Mouse (Mus musculus): ENCODE data around the gene Wdr74. TPM values are rescaled to one million over a fixed set of nuclear protein-coding genes. Genes with fewer than 3 reads are reported as not detected.

The Wdr74 gene
- total and polyA plus RNA-seq, 3 experiments = 208 to 803 (median 208) TPM

DNA sequence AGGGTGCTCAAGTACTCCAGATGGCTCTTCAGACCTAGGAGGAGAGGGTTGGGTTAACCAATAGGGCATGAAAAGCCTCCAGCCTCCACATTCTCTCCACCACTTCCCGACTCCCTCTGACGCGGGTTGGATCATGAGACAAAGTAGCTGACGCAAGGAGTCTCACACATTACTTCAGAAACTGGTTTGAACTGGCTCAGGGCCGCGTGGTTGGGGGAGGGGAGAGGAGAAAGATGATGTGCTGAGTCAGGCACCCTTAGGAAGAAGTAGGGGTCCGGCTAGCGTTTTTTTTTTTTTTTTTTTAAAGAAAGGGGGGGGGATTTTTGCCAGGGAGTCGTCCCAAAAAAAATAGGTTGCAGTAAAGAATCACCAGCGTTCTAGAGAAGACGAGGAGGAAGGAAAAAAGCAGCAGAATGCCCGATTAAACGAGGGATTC, 22.7 kb upstream of the Wdr74 start (continued):
- TF ChIP-seq JUND (IDR thresholded peaks at IDR 0.05; ENCODE audit: low read depth, low read length) = no peak
- TF ChIP-seq ELF1 (IDR thresholded peaks at IDR 0.05; ENCODE audit: low read depth, low read length) = peak; percentile 64
- peak; percentile 89 for TF ChIP-seq ETS1 (IDR thresholded peaks at IDR 0.05; ENCODE audit: low read depth, low read length)
- TF ChIP-seq MXI1 (IDR thresholded peaks at IDR 0.05; ENCODE audit: low read depth, low read length) = peak; percentile 91
- TF ChIP-seq MAFK (IDR thresholded peaks at IDR 0.05; ENCODE audit: borderline replicate concordance, low read depth, low read length) = peak; percentile 93
- 0 out of 2 replicates have a peak, but pooled peaks have one; percentile 46 for TF ChIP-seq POLR2AphosphoS2 (IDR thresholded peaks at IDR 0.05; ENCODE audit: low read length)
- peak; percentile 75 for TF ChIP-seq HCFC1 (IDR thresholded peaks at IDR 0.05; ENCODE audit: low read depth, low read length)
- 0 out of 2 replicates have a peak, but pooled peaks have one; percentile 32 for TF ChIP-seq CHD1 (IDR thresholded peaks at IDR 0.05; ENCODE audit: low read depth, low read length)
- TF ChIP-seq NRF1 (IDR thresholded peaks at IDR 0.05; ENCODE audit: insufficient read depth, low read depth, low read length, poor library complexity, severe bottlenecking) = no peak
- TF ChIP-seq ZKSCAN1 (IDR thresholded peaks at IDR 0.05; ENCODE audit: low read depth, low read length) = no peak; the same call in 1 of the 2 replicates
- peak in 1 of 2 experiments; percentile 73; a peak in 2 of 4 replicates for TF ChIP-seq EP300 (IDR thresholded peaks at IDR 0.05; ENCODE audit: low read depth in 1 of 2, low read length in 2 of 2)

DNA sequence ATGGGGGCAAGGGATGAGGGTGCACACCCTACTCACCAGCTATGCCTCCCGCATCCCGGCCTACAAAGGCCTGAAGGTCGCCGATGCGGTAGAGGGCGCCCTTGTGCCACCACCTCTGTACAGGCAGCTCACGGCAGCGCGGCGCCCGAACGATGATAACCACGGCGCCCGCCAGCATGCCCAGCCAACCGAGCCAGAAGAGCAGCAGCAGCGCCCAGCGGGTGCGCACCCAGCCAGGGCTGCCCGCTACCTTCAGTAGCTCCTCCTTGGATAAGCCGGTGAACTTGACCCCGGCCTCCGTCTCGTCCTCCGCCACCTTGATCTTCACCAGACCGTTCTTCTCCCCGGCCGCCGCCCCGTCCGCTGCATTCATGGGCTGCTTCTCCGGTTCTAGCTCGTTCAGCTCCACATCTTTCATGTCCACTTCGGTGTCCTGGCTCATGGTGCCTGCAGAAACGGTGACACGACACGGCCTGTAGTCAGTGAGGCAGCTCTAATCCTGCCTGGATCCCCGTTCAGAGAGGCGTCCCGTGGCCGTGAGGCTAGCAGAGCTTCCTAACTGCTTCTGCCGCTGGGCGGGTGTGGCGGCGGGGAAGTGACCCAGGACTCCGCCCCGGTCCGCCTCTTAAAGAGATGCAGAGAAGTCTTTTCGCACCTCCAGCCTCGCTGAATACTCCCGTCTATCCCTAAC, 22.2 kb upstream of the Wdr74 start:
- H3K79me2 ChIP-seq (ENCODE audit: control insufficient read depth, insufficient read depth, low read length, poor library complexity) = peaks cover 34% of the 10 kb centered on the region
- peak overlapping the region; percentile 90 for H3K9ac ChIP-seq (ENCODE audit: control insufficient read depth, low read depth, low read length, poor library complexity, severe bottlenecking)
- peak overlapping the region; percentile 91 for H3K27ac ChIP-seq (ENCODE audit: control insufficient read depth, low read depth, low read length)
- peaks cover 15 to 32% of the 10 kb centered on the region in 2 experiments for H3K36me3 ChIP-seq (ENCODE audit: control insufficient read depth in 1 of 2, insufficient read depth in 2 of 2, low read length in 2 of 2)
- H3K27me3 ChIP-seq (ENCODE audit: control insufficient read depth in 1 of 2, insufficient read depth in 2 of 2, low read length in 2 of 2) = no peaks in the 10 kb centered on the region
- H3K4me1 ChIP-seq (ENCODE audit: control insufficient read depth in 1 of 2, insufficient read depth in 2 of 2, low read length in 2 of 2) = peaks cover 5 to 31% of the 10 kb centered on the region in 2 experiments; a peak in 3 of 4 replicates
- no peaks in the 10 kb centered on the region for H3K9me3 ChIP-seq (replicated peaks; ENCODE audit: insufficient read depth, low read length)
- DNase-seq (ENCODE audit: low read depth, low spot score) = peak; percentile 95
- peak overlapping the region; percentile 82 to 88 for H3K4me3 ChIP-seq (ENCODE audit: control insufficient read depth in 1 of 2, insufficient read depth in 1 of 2, low read depth in 2 of 2, low read length in 2 of 2)
- TF ChIP-seq NELFE (IDR thresholded peaks at IDR 0.05; ENCODE audit: low read depth, low read length) = peak; percentile 97
- TF ChIP-seq RAD21 (IDR thresholded peaks at IDR 0.05; ENCODE audit: low read depth, low read length) = no peak; the same call in 1 of the 2 replicates
- TF ChIP-seq BHLHE40 (IDR thresholded peaks at IDR 0.05; ENCODE audit: borderline replicate concordance, low read depth, low read length) = no peak
- TF ChIP-seq UBTF (IDR thresholded peaks at IDR 0.05; ENCODE audit: borderline replicate concordance, insufficient read depth, low read depth, low read length) = 0 out of 2 replicates have a peak, but pooled peaks have one; percentile 73
- TF ChIP-seq POLR2AphosphoS5 (IDR thresholded peaks at IDR 0.05; ENCODE audit: borderline replicate concordance, low read depth, low read length) = peak; percentile 79
- peak; percentile 92 for TF ChIP-seq TBP (IDR thresholded peaks at IDR 0.05; ENCODE audit: low read depth, low read length)
- TF ChIP-seq KAT2A (conservative IDR thresholded peaks at IDR 0.05; ENCODE audit: low read depth, low read length) = no peak; the same call in 1 of the 2 replicates
- TF ChIP-seq CHD2 (IDR thresholded peaks at IDR 0.05; ENCODE audit: low read length) = no peak
- TF ChIP-seq CTCF (IDR thresholded peaks at IDR 0.05 in 2 of 3, conservative IDR thresholded peaks at IDR 0.05 in 1 of 3; ENCODE audit: control insufficient read depth in 1 of 3, insufficient read depth in 1 of 3, low read depth in 2 of 3, low read length in 3 of 3, poor library complexity in 1 of 3, severe bottlenecking in 1 of 3) = peak; percentile 67 to 90 (median 75)
- TF ChIP-seq ZNF384 (IDR thresholded peaks at IDR 0.05; ENCODE audit: low read depth, low read length) = no peak; the same call in 1 of the 2 replicates
- TF ChIP-seq HCFC1 (IDR thresholded peaks at IDR 0.05; ENCODE audit: low read depth, low read length) = peak; percentile 68
- TF ChIP-seq ZMIZ1 (IDR thresholded peaks at IDR 0.05; ENCODE audit: low read depth, low read length) = peak; percentile 97
- TF ChIP-seq TCF12 (IDR thresholded peaks at IDR 0.05; ENCODE audit: low read depth, low read length) = peak; percentile 60
- TF ChIP-seq E2F4 (IDR thresholded peaks at IDR 0.05; ENCODE audit: borderline replicate concordance, low read depth, low read length) = no peak
- peak; percentile 96 to 99 for TF ChIP-seq POLR2A (IDR thresholded peaks at IDR 0.05; ENCODE audit: control insufficient read depth in 1 of 2, insufficient read depth in 1 of 2, low read depth in 1 of 2, low read length in 2 of 2, poor library complexity in 1 of 2)
- no peak for TF ChIP-seq ZC3H11A (IDR thresholded peaks at IDR 0.05; ENCODE audit: low read depth, low read length)
- TF ChIP-seq ETS1 (IDR thresholded peaks at IDR 0.05; ENCODE audit: low read depth, low read length) = no peak
- no peak for TF ChIP-seq USF2 (IDR thresholded peaks at IDR 0.05; ENCODE audit: borderline replicate concordance in 1 of 2, insufficient read depth in 1 of 2, low read depth in 1 of 2, low read length in 2 of 2)
- TF ChIP-seq USF1 (IDR thresholded peaks at IDR 0.05; ENCODE audit: low read depth, low read length) = no peak
- TF ChIP-seq MAZ (IDR thresholded peaks at IDR 0.05; ENCODE audit: low read depth, low read length) = no peak; the same call in 1 of the 2 replicates
- peak; percentile 99 for TF ChIP-seq POLR2AphosphoS2 (IDR thresholded peaks at IDR 0.05; ENCODE audit: low read length)
- no peak for TF ChIP-seq SMC3 (IDR thresholded peaks at IDR 0.05; ENCODE audit: low read depth, low read length)
- no peak for TF ChIP-seq GATA1 (IDR thresholded peaks at IDR 0.05; ENCODE audit: low read depth, low read length)
- no peak for TF ChIP-seq MYB (IDR thresholded peaks at IDR 0.05; ENCODE audit: low read depth, low read length)
- peak; percentile 53 for TF ChIP-seq SIN3A (IDR thresholded peaks at IDR 0.05; ENCODE audit: low read length)
- no peak; the same call in none of the 2 replicates for TF ChIP-seq MXI1 (IDR thresholded peaks at IDR 0.05; ENCODE audit: low read depth, low read length)
